Mouse (Mus musculus): ENCODE data around the gene Pitpnm1.

Pitpnm1 gene

GRCm38 (mm10) chr19:4096642-4097440 is 3.0 kb upstream of the Pitpnm1 start, which contains the start of gene Cdk2ap2:
TSS of gene Cdk2ap2 (plus strand) at chr19:4097182.
- DNase-seq = peak; percentile 98 to 99

GRCm38 (mm10) chr19:4097441-4097825 is 2.4 kb upstream of the Pitpnm1 start:
- DNase-seq = no peak

- no peak for DNase-seq
Observed at GRCm38 (mm10) chr19:4098426-4098825, 1.4 kb upstream of the Pitpnm1 start.

- DNase-seq = peak; percentile 83 to 86
Observed at GRCm38 (mm10) chr19:4099056-4099455, 742 bp upstream of the Pitpnm1 start.

GRCm38 (mm10) chr19:4100718-4101261 is 992 bp downstream of the Pitpnm1 start:
- no peak for DNase-seq

DNA sequence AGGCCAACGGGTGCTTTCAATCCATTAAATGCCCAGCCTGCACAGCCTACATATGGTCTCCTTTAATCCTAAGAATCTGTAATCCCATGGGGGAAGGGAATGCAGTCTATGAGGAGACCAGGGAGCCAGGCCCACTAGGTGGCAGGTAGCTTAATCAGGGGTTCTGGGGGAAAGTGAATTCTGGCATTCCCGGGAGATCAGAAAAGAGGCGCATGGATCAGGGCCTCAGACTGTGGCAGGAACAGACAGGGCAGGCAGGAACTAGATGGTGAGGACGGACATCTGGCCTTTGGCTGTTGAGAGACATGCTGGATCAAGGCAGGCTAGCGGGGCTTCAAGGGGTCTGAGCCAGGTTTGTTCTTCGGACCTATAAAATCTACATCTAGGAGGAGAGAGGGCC is 1.7 kb downstream of the Pitpnm1 start:
- no peak for DNase-seq

DNA sequence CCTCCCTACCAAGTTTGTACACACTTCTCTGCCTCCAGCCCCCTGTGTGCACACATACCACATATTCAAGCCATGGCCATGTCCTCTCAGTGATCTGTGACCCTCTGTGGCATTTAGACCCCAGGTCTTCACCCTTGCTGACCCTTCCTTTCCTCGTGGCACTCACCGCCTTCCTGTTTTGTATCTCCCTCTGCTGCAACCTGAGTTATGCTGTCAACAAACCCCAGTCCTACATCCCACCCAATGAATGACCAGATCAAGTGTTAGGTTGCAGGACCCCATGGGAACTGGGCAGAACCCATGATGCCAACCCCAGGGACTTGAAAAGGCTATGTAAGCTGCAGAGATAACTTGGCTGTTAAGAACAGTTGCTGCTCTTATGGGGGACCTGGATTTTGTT is 2.3 kb downstream of the Pitpnm1 start:
- DNase-seq = no peak

DNA sequence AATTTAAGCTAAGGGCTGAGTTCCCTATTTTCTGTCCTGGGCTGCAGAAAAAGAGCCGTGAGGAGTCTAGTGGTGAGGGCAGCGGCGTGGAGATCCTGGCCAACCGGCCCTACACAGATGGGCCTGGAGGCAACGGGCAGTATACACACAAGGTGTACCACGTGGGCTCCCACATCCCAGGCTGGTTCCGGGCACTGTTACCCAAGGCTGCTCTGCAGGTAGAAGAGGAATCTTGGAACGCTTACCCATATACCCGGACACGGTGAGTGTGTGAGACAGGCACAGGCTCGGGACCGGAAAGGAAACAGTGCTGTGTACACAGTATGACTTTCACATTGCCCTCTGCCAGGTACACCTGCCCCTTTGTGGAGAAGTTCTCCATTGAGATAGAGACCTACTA is 2.8 kb downstream of the Pitpnm1 start:
- DNase-seq = no peak

GRCm38 (mm10) chr19:4103294-4103693 is 3.5 kb downstream of the Pitpnm1 start:
- DNase-seq = no peak

DNA sequence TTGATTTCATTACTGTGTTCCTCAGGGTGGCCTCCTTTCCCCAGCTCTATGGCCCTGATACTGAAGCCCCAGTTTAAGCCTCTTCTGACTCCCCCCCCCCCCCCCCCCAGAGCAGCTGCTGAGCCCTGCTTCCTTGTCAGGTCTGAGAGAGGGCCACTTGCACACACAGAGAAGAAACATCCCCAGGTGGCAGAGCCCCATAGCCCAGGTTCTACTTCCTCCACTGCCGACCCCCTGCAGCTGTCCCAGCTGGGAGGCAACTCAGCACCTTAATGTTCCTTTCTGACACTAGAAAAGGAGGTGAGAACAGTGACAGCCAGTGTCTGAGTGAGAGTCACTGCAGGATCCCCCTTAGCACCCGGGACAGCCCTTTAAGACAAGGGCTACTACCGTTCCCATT is 4.0 kb downstream of the Pitpnm1 start:
- no peak for DNase-seq

- no peak for DNase-seq
Observed at GRCm38 (mm10) chr19:4104675-4105194, 4.9 kb downstream of the Pitpnm1 start.

- no peak for DNase-seq
Observed at GRCm38 (mm10) chr19:4106654-4107053, 6.9 kb downstream of the Pitpnm1 start.

DNA sequence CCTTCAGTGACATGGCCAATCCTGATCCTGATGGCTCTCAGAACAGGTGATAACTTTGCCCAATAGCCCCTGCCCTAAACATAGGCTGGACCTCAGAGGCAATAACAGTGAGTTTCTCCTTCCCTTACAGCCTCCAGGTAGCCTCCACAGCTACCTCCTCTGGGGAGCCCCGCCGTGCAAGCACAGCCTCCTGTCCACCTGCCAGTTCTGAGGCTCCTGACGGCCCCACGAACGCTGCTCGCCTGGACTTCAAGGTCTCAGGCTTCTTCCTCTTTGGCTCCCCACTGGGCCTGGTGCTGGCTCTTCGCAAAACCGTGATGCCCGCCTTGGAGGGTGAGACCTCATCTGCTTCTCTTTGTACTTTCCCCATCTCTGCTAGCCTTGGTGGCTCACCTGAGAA is 8.7 kb downstream of the Pitpnm1 start:
- no peak for DNase-seq

GRCm38 (mm10) chr19:4112063-4112960 is 12.5 kb downstream of the Pitpnm1 start:
- no peak for DNase-seq

DNA sequence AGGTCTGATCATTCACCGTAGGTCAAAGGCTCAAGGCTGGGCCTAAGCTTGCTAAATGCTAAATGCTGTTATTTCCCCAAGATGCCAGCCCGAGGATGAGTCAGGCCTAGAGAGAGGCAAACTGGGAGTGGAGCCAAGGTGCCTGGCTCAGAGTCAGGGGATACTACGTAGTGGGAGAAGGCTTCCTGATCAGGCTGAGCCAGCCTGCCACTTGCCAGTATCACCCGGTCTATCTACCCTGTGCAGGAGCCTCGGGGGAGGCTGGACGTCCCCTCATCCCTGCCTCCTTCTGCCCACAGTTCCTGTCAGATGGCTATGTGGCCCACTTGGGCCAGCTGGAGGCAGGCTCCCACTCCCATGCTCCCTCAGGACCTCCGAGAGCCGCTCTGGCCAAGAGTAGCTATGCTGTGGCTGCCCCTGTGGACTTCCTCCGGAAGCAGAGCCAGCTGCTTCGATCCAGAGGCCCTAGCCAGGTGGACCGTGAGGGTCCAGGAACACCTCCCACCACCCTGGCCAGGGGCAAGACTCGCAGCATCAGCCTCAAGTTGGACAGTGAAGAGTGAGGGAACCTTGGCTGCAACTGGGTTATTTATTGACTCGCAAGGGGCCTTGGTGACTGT is 13.5 kb downstream of the Pitpnm1 start:
- no peak for DNase-seq

DNA sequence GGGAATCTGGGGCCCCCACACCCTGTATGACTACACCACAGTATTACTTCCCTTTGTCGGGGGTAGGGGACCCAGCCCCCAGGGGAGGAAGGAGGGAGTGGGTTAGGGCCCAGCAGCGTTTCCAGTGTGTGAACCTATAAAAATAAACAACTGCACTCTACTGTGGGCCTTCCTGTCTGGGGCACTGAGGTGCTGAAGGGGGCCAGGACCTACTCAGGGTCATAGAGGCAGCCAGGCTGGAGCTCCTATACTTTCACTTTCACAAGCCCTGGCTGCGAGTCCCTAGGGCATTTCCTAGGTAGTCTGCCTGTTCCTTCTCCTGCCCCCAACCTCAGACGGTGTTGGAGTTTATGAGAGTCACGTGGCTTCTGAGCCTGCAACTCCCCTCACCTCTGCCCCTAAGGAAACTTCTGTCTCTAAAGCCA is 14.0 kb downstream of the Pitpnm1 start:
- DNase-seq = no peak

GRCm38 (mm10) chr19:4114551-4114950 is 14.8 kb downstream of the Pitpnm1 start:
- no peak for DNase-seq

DNA sequence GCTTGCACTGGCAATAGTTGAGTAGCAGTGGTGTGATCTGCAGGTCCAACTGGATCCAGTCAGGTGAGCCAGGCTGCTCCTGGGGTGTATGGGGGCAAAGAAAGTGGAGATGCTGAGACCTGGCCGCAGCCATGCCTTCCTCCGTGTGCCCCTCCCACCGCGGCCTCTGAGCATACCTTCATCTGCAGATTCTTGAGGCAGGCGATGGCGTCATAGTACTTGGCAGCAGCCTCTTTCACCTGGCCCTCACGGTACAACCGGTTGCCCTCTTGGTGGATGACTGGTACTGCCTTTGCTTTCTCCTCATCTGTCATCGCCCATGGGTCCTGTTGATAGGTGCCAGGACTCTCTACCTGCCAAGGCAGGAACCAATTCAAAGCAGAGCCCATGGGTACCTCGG is 15.3 kb downstream of the Pitpnm1 start:
- no peak for DNase-seq

GRCm38 (mm10) chr19:4115816-4116215 is 16.0 kb downstream of the Pitpnm1 start:
- DNase-seq = no peak

GRCm38 (mm10) chr19:4117006-4117405 is 17.2 kb downstream of the Pitpnm1 start:
- DNase-seq = no peak

DNA sequence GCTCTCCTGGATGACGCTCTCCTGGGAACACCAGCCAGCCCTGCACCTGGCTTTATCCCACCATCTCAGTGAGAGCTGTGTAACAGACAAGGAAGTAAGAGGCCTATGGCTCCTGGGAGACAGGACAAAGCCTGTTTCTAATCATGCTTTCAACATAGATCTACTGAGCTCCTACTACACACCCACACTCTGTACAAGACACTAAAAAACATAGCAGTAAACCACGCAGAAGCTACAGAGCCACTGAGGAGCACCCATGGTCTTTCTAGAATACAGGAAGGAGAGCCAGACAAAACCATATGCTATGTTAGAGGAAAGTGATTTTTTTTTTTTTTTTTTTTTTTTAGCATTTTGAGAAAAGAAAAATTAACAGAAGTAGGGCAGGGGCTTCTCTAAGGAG is 18.6 kb downstream of the Pitpnm1 start:
- DNase-seq = no peak

DNA sequence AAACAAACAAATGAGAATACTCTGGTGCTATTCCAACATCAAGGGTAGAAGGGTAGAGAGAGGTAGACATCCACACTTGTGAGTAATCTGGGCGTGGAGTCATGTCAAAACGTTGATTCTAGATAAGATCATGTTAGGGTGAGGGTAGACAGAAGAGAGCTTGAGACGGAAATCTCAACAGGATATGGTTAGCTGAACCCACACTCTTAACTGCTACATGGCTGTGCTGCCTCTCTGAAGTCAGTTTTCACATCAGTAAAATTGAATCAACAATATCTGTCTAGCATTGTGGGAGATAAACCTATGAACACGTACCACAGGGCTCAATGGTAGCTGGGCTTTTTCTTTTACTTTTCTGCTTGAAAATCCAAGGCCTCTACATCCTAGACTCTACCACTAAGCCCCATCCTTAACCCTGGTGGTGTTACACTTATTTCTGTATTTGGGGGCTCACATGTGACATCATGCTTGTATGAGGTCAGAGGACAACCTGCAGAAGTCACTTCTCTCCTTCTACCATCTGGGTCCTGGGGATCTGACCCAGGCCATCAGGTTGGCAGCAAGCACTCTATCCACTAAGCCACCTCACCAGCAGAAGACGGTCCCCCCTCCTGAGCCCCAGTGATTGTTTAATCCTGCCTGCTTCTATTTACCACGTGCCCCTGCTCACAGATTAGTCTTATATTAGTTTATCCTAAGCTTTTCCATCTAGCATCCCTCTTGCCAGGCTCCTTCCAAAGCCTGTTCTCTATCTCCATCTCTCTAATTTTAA is 20.1 kb downstream of the Pitpnm1 start:
- DNase-seq = peak in 1 of 2 experiments; percentile 47

Data from thymus, adult 18-20 months (tissue).